Mouse (Mus musculus) lung, postnatal 0 days (tissue): ENCODE measurements around the gene Slc8a2. TPM values are rescaled to one million over a fixed set of nuclear protein-coding genes. Genes with fewer than 3 reads are reported as not detected.
A peak's percentile ranks its signal among the peaks of the same experiment; 100 is the strongest.

ENCODE experiments used
- ATAC-seq: fragments of 200-750 bp; cut with Nextera tagmentation; 2 replicates; pipeline ENCODE4 v1.8.0; 2017; ENCODE audit warnings: moderate library complexity
- DNase-seq: peaks from one replicate; pipeline ENCODE4 v3.0.0-alpha.2; 2016; ENCODE audit warnings: low spot score
- H3K27ac ChIP-seq: fragments of 300-500 bp; sonication (generic); 2 replicates; pipeline ENCODE4 v1.5.1; 2014; ENCODE audit warnings: antibody characterized with exemption, mild to moderate bottlenecking, low read length, mixed read lengths
- H3K27me3 ChIP-seq: fragments of 300-500 bp; sonication (generic); replicated peaks from 2 replicates; pipeline ENCODE4 v1.6.1; 2014; ENCODE audit warnings: low read length, mixed read lengths; ENCODE audit not compliant: insufficient read depth
- H3K36me3 ChIP-seq: fragments of 300-500 bp; sonication (generic); 2 replicates; pipeline ENCODE4 v1.6.1; 2014; ENCODE audit warnings: low read length, mixed read lengths; ENCODE audit not compliant: insufficient read depth
- H3K4me1 ChIP-seq: fragments of 300-500 bp; sonication (generic); 2 replicates; pipeline ENCODE4 v1.6.1; 2014; ENCODE audit warnings: antibody characterized with exemption, low read depth, low read length, mixed read lengths; ENCODE audit not compliant: insufficient read depth
- H3K4me2 ChIP-seq: fragments of 300-500 bp; sonication (generic); replicated peaks from 2 replicates; pipeline ENCODE4 v1.6.1; 2014; ENCODE audit warnings: low read depth, mild to moderate bottlenecking, low read length, moderate library complexity, mixed read lengths
- H3K4me3 ChIP-seq: fragments of 300-500 bp; sonication (generic); 2 replicates; pipeline ENCODE4 v1.5.1; 2014; ENCODE audit warnings: low read depth, low read length
- H3K9ac ChIP-seq: fragments of 300-500 bp; sonication (generic); replicated peaks from 2 replicates; pipeline ENCODE4 v1.6.1; 2014; ENCODE audit warnings: low read depth, mild to moderate bottlenecking
- H3K9me3 ChIP-seq: fragments of 300-500 bp; sonication (generic); 2 replicates; pipeline ENCODE4 v1.6.1; 2016; ENCODE audit warnings: low read length, mixed read lengths
- CTCF ChIP-seq: IDR thresholded peaks from 2 replicates; pipeline ENCODE4 v1.5.1; 2016; ENCODE audit warnings: antibody characterized with exemption, mild to moderate bottlenecking
- EP300 ChIP-seq: IDR thresholded peaks from 2 replicates; pipeline ENCODE4 v1.6.1; 2016; ENCODE audit warnings: antibody characterized with exemption, mild to moderate bottlenecking, control low read depth
- WGBS: fragments of 180-500 bp; shearing (Covaris S2); extraction: QIAGEN DNeasy Blood & Tissue Kit; methylation state at CpG from one replicate; pipeline ENCODE4 v1.1.7; 2014; 5-methylcytosine and 5-hydroxymethylcytosine counted together
- polyA plus RNA-seq: library from polyadenylated mRNA; unstranded; fragments of >200 nt; fragmentation: Nextera tagmentation; extraction: Ambion mirVana; gene quantifications from 2 replicates; pipeline ENCODE4 v1.2.1, GENCODE M21; 2015

Gene Slc8a2
- polyA plus RNA-seq, 1 experiment from 2014 or later, result 0.05 TPM

GRCm38 (mm10) chr7:16146489-16147410 is 17.1 kb downstream of the Slc8a2 start:
- Histone ChIP-seq H3K36me3 (no peaks in the 10 kb centered on the region), H3K9ac (no peak overlapping the region), H3K4me3 (no peak overlapping the region), H3K4me2 (no peak overlapping the region), H3K4me1 (no peaks in the 10 kb centered on the region), H3K27me3 (no peaks in the 10 kb centered on the region), H3K27ac (no peak overlapping the region), H3K9me3 (no peaks in the 10 kb centered on the region)
- 36% methylated on average over 22 of the region's 27 CpGs for WGBS
- TF ChIP-seq EP300 (no peak), CTCF (no peak)
- ATAC-seq, result no peak
- no peak for DNase-seq

GRCm38 (mm10) chr7:16147643-16148042 is 18.0 kb downstream of the Slc8a2 start:
- TF ChIP-seq CTCF (no peak), EP300 (no peak)
- Histone ChIP-seq H3K4me3 (no peak overlapping the region), H3K4me1 (no peaks in the 10 kb centered on the region), H3K9me3 (no peaks in the 10 kb centered on the region), H3K27me3 (no peaks in the 10 kb centered on the region), H3K27ac (no peak overlapping the region), H3K4me2 (no peak overlapping the region), H3K36me3 (no peaks in the 10 kb centered on the region), H3K9ac (no peak overlapping the region)
- no peak for ATAC-seq
- 11% methylated on average over 15 of the region's 15 CpGs for WGBS
- DNase-seq, result peak; percentile 39

DNA sequence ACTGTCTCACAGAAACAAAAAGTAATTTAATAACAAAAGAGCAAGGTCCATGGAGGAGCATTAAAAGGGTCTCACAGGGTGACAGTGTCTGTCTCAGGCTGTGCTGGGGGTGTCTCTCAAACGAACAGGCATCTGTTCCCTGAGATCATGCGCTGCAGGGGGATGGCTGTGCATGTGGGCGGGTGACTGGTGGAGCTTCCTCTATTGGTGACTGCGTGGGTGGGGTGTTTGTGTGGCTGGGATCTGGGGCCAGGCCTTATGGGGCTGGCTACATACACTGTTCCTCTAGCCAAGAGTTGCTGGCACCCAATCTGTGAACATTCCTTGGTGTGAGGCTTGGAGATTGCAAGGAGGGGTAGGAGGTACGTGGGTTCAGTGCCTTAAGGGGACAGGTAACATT is 19.6 kb downstream of the Slc8a2 start:
- H3K36me3 ChIP-seq, result no peaks in the 10 kb centered on the region
- ATAC-seq, result no peak
- H3K9me3 ChIP-seq, result no peaks in the 10 kb centered on the region
- H3K27me3 ChIP-seq, result no peaks in the 10 kb centered on the region
- H3K4me1 ChIP-seq, result no peaks in the 10 kb centered on the region
- no peak overlapping the region for H3K4me3 ChIP-seq
- no peak for TF ChIP-seq CTCF
- no peak overlapping the region for H3K9ac ChIP-seq
- H3K27ac ChIP-seq, result no peak overlapping the region
- no peak overlapping the region for H3K4me2 ChIP-seq
- 50% methylated on average over 5 of the region's 5 CpGs for WGBS
- no peak for DNase-seq

DNA sequence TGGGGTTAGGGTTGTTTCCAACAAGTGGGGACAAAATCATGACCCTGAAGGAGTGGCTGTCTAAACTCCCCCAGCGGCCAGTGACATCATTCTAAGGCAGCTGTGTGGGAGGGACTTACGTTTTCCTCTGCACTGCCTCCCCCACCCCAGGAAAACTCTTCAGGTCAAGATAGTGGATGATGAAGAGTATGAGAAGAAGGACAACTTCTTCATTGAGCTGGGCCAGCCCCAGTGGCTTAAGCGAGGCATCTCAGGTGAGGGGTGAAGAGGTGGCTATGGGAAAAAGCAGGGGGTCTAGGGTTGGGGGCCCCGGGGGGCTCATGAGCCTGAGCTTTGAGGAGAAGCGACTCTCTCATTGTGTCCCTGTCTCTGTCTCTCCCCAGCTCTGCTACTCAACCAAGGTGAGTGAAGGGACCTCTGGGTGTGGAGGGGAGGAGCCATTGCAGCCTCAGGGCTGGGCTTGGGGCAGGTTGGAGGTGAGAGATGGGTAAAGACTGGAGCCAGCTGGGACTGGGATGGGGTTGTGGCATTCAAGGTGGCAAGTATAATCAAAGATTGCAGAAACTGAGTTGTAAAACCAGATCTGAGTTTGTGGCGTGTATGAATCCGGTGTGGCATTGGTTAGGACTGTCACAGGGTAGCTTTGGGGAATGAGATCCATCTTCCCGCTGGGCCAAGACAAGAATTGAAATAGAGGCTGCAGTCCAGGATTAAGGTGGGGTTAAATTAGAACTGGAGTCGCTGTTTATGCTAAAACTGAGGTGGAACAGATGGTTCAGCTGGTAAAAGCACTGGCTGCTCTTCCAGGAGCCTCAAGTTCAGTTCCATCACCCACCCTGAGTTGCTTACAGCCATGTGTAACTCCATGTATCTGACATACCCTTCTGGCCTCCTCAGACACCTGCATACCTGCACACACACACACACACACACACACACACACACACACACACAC is 20.8 kb downstream of the Slc8a2 start:
- no peaks in the 10 kb centered on the region for H3K9me3 ChIP-seq
- no peak overlapping the region for H3K4me3 ChIP-seq
- WGBS, result 63% methylated on average over 9 of the region's 9 CpGs
- H3K27me3 ChIP-seq, result no peaks in the 10 kb centered on the region
- DNase-seq (no peak), ATAC-seq (no peak)
- H3K36me3 ChIP-seq, result no peaks in the 10 kb centered on the region
- H3K9ac ChIP-seq, result no peak overlapping the region
- no peak overlapping the region for H3K4me2 ChIP-seq
- H3K27ac ChIP-seq, result no peak overlapping the region
- TF ChIP-seq EP300 (no peak), CTCF (no peak)
- no peaks in the 10 kb centered on the region for H3K4me1 ChIP-seq

GRCm38 (mm10) chr7:16153522-16153921 is 23.9 kb downstream of the Slc8a2 start:
- 14% methylated on average over 10 of the region's 10 CpGs for whole genome bisulfite sequencing
- Histone ChIP-seq H3K36me3 (no peaks in the 10 kb centered on the region), H3K9me3 (no peaks in the 10 kb centered on the region), H3K4me3 (no peak overlapping the region), H3K4me2 (no peak overlapping the region), H3K27me3 (no peaks in the 10 kb centered on the region; the same call in 1 of the 2 replicates), H3K4me1 (no peaks in the 10 kb centered on the region), H3K9ac (no peak overlapping the region), H3K27ac (no peak overlapping the region)
- peak; percentile 78 for TF ChIP-seq CTCF
- TF ChIP-seq EP300, result no peak
- ATAC-seq (peak; percentile 58), DNase-seq (peak; percentile 56)
